Mouse (Mus musculus) layer of hippocampus, postnatal 36 days (tissue): ENCODE results near the gene Wnt3. TPM values are rescaled to one million over a fixed set of nuclear protein-coding genes. Genes with fewer than 3 reads are reported as not detected.

Experiments
- DNase-seq, 2 experiments: peaks; one replicate each; pipeline ENCODE4 v3.0.0; 2022
- total RNA-seq, 2 experiments: library from RNA; stranded (reverse); gene quantifications; 2 replicates each; pipeline ENCODE4 v1.2.3; 2021

Gene Wnt3
- total RNA-seq, 2 experiments from 2014 or later, result 1.5 to 1.8 TPM

DNA sequence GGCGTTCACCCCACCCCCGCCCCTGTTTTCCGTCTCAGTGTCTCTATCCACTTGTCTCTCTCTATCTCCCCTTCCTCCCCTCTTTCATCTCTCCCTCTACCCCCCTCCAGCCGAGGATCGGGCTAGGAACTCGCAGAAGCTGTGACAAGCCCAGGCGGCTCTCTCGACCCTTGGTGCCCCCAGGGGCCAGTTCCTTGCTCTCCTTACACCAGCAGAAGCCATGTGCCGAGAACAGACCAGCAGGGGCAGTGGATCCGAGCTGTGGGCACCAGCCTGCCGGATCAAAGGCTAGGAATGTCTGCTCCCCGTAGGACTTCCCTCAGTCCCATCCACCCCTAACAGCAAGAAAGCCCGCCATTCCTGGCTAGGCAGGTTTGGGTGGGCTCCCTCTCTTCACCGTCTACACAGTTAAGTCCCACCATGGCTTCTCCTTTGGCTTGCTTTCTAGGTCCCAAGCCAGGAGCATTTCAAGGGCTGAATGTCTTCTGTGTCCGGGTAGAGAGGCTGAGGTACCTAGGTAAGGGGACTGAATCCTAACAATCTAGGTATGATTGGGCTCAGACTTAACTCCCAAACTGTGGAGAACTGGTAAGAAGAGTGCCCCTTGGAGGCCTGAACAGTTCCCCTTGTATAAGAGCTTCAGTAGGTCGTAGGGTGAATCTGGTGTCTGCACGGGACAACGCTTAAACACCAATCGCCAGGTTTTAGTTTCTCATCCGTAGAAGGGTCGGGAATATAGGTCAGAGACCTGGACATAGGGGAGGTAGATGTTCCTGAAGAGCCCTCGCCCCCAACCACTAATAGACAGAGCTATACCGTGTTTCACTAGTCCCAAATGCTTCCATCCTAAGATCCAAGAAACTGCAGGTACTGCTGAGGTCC lies 1.2 kb upstream of the Wnt3 start:
- no peak for DNase-seq

DNA sequence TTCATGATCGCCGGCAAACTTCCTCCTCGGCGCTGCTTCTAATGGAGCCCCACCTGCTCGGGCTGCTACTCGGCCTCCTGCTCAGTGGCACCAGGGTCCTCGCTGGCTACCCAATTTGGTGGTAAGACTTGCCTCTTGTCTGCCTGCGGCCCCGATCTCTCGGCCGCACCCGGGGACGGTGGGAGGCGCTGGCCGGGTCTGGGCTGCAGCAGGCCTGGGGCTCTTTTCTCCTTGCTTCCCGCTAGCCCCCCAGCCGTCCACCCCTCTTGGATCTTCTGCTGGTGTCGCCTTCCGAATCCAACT lies 229 bp downstream of the Wnt3 start:
- no peak for DNase-seq

DNA sequence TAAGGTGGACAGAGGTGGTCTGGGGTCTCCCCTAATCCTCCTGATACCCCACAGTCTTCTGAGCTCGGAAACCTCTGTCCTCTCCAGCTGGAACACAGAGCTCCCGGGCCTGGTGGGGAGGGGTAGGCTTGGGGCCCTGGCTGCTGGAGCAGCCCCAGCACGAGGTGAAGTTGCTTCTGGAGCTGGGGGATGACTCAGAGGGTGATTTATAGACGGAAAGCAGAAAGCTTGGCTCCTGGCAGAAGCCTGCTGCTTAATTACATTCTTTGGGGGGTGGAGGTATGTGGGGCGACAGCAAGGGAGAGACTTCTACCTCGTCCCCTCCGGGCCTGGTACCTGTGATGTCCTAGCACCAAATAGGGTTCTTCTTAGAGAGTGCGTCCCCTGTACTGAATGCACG lies 6.2 kb downstream of the Wnt3 start:
- DNase-seq, result no peak

DNA sequence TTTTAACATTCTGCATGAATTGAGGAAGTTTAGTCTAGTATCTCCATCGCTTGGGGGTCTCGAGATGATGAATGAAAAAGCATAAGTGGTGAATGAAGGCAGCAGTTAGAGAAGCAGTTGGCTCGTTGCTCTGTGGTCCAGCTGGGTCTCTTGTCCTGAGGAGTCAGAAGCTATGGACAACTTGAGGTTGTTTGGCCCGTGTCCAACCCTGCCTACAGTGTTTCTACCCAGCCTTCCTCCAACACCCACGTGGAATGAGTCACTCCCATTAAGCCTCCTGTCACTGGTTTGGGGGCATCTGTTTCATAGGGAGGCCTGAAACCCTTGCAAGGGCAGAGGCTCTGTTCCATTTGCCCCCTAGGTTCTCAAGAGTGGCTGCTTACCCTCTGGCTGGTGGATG lies 16.0 kb downstream of the Wnt3 start:
- no peak for DNase-seq

DNA sequence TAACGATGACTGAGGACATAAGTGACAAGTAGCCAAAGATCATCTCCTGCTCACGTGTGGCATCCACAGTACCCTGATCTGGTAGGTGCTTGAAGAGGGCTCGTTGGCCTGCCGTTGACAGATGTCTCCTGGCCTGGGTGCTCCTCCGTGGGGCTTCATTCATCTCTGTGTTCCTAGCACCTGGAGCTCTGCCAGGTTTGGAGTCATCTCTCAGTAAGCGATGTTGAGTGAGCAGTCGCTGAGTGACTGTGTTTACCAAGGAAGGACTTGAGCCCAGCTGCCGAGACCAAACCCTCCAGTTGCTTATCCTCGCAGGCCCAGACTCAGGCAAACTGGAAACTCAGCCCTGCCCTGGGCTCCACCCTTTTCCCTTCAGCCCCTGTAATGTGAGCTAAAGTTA lies 27.2 kb downstream of the Wnt3 start:
- no peak for DNase-seq

DNA sequence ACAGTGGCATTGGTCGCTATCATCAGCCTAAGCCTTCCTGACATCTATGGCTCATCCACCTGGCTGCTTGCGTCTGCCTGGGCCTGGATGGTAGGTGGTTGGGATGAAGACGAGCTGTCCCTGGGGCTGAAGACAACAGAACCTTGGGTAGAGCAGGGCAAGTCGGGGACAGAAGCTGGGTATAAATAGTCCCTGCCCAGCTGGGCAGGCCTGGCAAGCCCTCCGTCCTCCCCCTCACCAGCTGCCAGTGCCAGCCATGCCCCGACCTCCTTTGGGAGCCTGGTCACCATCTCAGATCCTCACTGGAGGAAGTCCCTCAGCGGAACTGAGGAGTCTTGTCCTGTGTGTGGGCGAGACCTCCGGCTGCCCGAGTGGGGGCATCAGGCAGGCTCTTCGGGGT lies 30.2 kb downstream of the Wnt3 start:
- DNase-seq, result no peak

DNA sequence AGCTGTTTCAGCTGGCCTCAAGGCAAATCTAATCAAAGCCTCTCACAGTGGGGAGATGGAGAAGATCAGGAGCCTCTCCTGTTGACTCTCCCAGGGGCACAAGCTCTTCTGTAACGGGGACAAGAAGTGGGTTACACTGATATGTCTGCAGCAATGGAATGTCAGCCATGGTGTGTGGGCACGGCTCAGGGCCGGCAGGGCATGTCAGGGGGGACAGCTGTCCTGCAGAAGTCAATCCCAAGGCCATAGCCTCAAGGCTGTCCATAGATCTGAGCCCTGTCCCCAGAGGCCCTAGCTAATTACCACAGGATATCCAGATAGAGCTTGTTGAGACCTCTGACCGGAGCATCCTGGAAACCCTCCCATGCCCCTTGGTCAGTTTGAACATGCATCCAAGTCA lies 30.9 kb downstream of the Wnt3 start:
- no peak for DNase-seq

DNA sequence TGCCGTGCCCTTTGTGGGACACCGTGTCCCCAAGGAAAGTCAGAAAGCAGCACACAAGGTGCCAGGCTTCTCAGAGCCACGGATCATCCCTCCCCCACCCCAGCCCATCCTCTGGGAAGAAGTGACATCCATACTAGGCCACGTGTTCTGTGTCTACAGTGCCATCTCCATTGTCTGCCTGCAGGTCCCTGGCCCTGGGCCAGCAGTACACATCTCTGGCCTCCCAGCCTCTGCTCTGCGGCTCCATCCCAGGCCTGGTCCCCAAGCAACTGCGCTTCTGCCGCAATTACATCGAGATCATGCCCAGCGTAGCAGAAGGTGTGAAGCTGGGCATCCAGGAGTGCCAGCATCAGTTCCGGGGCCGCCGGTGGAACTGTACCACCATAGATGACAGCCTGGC lies 34.0 kb downstream of the Wnt3 start:
- peak in 1 of 2 experiments; percentile 32 for DNase-seq

DNA sequence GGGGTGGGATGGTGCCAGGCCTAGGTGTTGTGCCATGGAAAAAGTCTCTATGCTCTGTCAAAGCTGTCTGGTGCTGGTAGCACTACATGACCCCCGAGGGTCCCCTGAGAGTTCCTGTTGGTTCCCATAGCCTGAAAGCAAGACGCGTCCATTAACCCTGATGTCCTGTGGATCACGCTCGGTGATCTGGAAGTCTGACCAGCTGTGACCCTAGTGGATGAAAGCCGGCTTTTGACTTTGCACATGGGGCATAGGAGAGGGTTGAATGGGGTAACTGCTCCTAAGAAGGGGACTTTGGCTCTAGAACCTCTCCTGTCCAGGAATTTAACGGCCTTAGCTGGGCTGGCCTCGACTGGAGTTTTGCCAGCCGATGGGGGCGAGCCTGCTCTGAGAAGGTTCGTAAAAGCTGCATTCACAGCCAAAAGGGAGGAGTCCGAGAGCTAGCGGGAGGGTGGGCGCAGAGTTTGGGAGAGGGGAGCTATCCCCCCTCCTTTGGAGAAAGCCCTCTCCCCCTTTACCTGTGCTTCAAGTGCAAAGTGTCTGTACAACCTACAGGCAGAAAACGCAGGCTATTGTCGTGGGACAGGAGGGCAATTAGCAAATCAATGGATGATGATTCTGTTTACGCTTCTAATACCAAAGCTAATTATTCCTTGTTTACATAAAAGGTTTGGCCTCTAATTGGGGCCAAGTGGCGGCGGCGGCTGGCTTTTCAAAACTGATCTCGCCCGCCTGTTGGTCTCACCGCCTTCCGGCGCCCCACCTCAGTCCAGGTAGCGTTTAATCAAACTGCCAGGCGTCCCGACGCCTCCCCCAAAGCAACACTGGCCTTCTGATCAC lies 35.0 kb downstream of the Wnt3 start:
- DNase-seq, result no peak

DNA sequence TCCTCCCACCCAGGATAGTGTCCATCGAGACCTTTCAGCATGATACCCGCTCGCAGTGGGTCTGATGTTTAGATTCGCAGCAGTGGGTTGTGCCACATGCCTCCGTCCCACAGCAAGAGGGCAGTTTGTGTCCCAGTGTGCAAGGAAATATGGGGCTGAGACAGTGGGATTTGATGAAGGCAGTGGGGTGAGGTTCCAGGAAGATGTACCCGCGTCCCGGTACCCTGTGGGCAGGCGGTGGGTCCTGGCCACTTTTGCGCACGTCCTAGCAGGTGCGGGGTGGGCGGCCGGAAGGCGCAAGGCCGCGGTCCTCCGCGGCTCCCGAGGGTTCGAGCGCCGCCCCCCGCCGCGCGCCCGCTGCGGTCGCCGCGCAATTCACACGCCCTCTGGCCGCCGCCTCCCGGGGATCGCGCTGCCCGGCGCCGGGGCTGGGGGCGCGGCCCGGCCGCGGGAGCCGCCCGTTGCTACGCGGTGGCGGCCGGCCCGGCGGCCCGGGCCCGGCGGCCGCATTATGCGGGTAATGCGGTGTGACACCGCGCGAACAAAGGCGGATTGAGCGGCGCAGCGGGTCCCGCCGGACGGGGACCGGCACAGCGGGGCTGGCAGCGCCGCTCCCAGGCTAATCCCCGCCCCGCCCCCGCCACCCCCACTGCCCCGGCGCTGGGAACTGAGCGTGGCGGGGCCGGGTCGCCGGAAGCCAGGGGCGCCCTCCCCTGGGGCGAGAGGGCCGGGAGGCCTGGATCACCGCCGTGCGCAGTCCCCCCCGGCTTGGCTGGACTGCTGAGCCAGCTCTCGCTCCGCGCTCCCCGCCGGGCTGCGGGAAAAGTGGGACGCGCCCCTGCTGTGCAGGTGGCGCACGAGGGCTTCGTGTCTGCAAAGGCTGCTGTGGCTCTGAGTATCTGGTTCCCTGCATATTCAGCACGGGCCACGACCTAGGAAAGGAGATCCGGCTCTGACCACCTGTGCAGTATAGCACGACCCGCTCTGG lies 36.0 kb downstream of the Wnt3 start:
- DNase-seq, result peak in 1 of 2 experiments; percentile 15

DNA sequence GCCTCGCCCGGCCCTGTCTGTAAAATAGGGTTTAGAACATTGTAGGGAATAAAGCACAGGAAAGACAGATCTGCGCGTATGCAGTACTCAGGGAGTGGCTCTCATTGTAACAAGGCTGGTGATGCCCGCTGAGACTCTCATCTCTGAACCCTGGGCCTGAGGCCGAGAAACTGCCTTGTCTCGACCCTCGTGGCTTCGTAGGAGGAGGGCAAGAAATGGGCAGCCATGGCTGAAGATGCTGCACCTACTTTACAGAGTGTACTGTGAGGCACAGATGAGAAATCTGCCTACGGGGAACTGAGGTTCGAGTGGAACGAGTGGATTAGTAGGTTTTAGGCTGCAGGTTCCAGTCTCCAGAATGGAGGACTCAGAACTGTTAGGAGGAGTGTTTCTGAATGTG lies 36.7 kb downstream of the Wnt3 start:
- DNase-seq, result no peak

DNA sequence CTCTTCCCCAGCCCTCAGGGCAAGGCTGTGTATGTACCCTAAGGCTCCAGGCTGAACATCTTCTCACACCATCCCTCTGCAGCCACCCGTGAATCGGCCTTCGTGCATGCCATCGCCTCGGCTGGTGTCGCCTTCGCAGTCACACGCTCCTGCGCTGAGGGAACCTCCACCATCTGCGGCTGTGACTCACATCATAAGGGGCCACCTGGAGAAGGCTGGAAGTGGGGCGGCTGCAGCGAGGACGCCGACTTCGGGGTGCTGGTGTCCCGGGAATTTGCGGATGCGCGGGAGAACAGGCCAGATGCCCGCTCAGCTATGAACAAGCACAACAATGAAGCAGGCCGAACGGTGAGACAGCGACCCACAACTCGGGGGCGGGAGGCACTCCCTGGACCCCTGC lies 37.3 kb downstream of the Wnt3 start:
- peak in 1 of 2 experiments; percentile 29 for DNase-seq

DNA sequence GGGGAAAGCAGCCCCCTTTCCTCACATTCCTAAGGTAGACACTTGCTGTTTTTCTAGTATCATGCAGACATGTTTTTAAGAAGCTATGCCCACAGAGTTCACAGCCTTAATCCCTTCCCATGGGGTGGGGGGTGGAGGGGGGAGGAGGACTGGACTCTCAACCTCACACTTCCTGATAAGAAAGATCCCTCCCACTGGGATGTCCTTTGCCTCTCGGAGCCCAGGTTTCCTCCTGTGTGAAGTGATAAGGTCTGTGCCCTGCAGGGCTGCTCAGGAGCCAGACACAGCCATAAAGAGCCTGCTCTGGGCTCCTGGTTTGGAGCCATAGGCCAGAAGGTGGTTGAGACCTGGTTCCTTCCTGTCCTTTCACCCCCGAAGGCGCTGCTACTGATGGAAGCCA lies 40.9 kb downstream of the Wnt3 start:
- DNase-seq, result no peak

DNA sequence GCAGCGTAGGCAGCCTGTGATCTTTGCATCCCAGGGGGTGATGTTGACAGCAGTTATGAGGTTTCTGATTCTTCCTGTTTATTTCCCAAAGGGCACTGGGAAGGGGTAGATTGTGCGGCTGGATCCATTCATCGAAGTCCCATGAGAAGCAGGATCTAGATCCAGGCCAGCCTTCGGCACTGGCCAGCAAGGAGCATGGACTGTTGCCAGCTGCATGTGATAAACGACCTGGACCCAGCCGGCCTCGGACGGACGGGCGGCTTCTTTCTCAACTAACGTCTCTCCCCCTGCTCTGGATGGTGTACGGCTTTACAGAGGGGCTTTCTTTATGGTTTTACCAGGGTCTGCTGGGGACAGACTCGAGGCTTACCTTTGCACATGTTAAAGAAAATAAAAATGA lies 42.0 kb downstream of the Wnt3 start:
- DNase-seq, result no peak

DNA sequence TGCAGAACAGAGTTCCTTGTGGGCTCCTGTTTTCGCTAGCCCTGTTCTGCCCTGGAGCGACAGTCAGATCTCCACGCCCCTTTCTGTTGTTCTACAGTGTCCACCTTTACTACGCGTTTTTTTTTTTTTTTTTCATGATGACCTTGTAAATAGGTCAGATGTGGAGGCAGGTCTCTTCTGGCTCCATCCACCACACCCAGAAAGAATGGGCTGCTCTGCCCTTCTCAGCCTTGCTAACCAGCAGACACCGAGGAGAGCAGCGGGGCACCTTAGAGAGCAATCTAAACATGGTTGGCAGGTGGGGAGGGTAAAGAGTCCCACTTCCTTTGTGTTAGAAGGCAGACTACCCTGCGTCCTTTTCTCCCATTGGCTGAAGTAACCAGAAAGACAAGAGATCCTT lies 42.8 kb downstream of the Wnt3 start:
- no peak for DNase-seq

DNA sequence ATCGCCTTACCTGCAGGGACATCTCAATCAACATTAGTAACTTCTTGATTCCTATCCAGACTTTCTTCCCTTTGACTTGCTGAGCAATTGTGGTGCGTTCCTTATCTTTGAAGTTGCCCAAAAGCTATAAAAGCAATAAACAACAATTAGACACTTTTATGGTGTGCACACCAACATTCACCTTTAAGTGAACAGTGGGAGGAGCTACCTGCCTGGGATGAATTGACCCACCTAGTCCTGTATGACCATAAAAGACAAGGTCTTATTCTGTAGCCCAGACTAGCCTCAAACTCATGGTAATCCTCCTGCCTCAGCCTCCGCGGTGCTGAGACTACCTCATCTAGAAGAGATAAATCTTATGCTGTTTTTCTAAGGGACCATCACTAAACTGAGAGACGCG lies 53.3 kb downstream of the Wnt3 start:
- no peak for DNase-seq

DNA sequence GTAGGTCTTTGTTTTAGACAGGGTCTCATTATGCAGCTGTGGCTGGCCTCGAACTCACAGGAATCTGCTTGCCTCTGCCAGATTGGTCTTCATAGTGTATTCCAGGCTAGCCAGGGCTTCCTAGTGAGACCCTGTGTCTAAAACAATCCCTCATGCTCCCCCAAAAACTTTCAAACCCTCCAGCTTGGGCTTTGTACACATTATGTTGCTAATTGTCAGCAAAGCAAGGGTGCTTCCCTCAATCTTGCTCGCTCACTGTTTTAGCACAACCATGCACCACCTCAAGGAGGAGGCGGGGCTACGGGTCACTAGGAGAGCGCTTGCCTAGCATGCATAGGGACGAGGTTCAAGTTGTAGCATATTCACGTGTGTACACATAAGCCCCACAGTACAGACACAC lies 54.9 kb downstream of the Wnt3 start:
- DNase-seq, result no peak

DNA sequence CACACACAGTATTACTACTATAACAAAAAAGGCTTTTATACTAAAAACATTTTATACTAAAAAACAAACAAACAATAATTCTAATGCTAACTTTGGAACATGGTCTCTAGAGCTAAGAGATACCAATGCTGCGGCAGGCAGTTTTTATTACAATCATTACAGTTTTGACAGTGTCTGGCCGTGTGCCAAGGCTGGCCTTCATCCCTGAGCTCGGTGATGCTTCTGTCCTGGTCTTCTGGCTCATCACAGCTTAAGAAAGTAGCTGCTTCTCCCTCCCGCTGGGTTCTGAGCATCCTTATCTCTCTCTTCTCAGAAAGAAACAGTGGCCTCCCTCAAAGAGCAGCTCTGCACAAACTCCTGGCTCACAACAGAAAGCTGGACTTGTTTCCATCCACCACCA lies 56.0 kb downstream of the Wnt3 start:
- no peak for DNase-seq

DNA sequence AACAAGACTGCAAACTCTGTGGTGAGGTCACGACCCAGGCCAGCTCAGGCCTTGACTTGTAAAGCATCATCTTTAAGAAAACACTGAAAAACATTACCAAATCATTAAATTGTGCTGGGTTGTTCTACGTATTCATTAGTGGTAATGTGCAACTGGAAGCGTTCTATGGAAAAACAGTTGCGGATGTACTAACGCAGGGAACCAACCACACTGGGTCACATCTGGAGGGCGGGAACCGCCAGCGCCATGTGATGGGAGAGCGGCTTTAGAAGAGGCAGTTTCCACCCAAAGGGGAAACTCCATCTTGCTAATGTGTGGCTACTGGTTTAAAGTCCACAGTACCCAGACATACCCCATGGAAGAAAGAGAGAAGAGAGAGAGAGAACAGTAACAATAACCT lies 56.5 kb downstream of the Wnt3 start:
- DNase-seq, result no peak

DNA sequence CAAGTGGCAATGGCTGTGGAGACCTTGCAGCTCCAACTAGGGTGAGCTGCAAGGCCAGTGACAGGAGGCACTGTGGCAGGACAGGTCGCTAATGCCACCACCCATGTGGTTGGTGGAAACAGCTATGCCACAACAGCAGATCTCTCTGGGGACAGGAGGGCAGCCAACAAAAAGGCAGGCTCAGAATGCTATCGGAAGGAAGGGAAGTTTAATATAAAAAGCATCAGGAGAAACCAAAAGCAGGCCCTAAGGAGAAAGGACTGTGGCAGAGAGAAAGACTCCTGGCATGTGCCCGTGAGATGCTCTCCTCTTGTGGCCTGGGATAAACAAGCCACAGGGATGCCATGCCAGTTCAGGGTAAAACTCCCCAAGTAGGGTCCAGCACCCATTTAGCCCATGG lies 57.8 kb downstream of the Wnt3 start:
- DNase-seq, result no peak

DNA sequence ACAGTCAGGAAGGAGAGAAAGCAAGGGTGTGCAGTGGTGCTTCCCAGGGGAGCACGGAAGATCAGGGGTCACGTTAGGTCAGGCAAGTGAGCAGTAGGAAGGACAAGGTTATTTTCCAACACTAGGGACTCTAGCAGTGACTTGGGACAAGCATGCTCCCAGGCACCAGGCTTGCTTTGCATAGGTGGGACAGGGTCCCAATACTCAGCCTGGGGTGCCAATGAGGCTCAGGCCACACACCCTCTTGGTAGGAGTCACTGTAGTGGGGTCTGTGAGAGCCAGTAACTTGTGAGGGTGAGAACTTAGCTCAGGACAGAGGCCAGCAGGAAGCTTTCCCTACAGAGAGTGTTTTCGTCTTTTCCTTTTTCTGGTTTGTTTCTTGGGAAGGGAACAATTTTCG lies 58.4 kb downstream of the Wnt3 start:
- no peak for DNase-seq

DNA sequence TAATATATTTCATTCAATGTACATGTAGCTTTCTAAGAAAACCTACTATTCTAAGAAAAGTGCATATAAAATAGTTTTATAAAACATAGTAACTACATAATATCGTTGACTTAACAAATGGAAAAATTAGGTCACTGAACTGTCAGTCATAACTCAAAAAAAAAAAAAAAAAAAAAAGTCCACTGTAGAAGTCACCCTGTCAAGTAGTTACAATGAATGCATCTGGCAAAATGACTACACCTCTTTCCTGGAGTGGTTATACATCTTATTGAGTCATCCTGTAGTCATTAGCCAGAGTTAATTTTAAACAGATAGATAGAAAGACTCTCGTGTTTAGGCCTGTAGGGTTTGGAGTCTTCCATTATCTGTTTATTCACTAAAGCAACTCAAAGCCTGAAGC lies 65.0 kb downstream of the Wnt3 start:
- no peak for DNase-seq

DNA sequence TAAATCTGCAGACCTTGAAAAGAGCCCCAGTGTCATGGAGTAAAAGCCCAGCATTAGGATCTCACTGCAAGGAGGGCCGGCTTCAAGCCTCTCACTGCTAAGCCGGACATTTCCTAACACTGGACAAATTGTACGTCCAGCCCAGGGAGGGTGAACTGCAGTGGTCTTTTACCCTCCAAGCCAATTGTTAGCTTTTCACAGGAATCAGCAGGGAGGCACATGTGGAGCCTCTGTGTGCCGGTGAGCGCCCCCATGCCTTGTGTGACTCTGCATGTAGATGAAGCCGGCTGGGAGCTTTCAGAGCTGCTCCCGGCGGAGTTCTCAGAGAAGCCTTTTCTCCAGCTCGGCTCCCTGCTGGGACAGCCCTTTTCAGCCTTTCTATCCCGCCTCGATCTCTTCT lies 66.9 kb downstream of the Wnt3 start:
- DNase-seq, result peak; percentile 23 to 36
